Mouse (Mus musculus) heart, adult 2 months (tissue): ENCODE results near the gene F7. TPM values are rescaled to one million over a fixed set of nuclear protein-coding genes. Genes with fewer than 3 reads are reported as not detected.

Experiments used
- DNase-seq, 2 experiments: peaks; one replicate each; pipeline ENCODE4 v3.0.0; 2021
- H3K27ac ChIP-seq: fragments of 200-600 bp; 2 replicates; pipeline ENCODE4 v1.8.1; 2022
- H3K27me3 ChIP-seq: fragments of 200-500 bp; 2 replicates; pipeline ENCODE4 v1.6.1; 2012; ENCODE audit warnings: mild to moderate bottlenecking, low read length, inconsistent platforms, mixed read lengths; ENCODE audit not compliant: control insufficient read depth, insufficient read depth
- H3K36me3 ChIP-seq: fragments of 200-500 bp; 2 replicates; pipeline ENCODE4 v1.6.1; 2012; ENCODE audit warnings: low read length, inconsistent platforms; ENCODE audit not compliant: control insufficient read depth, insufficient read depth
- H3K4me1 ChIP-seq: fragments of 200-500 bp; 2 replicates; pipeline ENCODE4 v1.6.1; 2011; ENCODE audit warnings: low read length; ENCODE audit not compliant: control insufficient read depth, insufficient read depth
- H3K4me3 ChIP-seq: fragments of 200-600 bp; 2 replicates; pipeline ENCODE4 v1.8.1; 2022
- H3K79me2 ChIP-seq: fragments of 200-500 bp; replicated peaks from 2 replicates; pipeline ENCODE4 v1.6.1; 2012; ENCODE audit warnings: mild to moderate bottlenecking, inconsistent platforms, low read length, moderate library complexity, mixed read lengths; ENCODE audit not compliant: control insufficient read depth, insufficient read depth
- H3K9ac ChIP-seq: fragments of 200-500 bp; 2 replicates; pipeline ENCODE4 v1.6.1; 2012; ENCODE audit warnings: low read depth, mild to moderate bottlenecking, control low read depth, inconsistent platforms, low read length, mixed read lengths
- CTCF ChIP-seq: fragments of 200-600 bp; IDR thresholded peaks from 2 replicates; pipeline ENCODE4 v1.8.1; 2022; ENCODE audit warnings: antibody characterized with exemption, mild to moderate bottlenecking, moderate library complexity
- EP300 ChIP-seq: fragments of 200-500 bp; IDR thresholded peaks from 2 replicates; pipeline ENCODE4 v1.6.1; 2011; ENCODE audit warnings: low read depth, low read length, control low read depth; ENCODE audit not compliant: insufficient read depth
- POLR2A ChIP-seq: fragments of 200-500 bp; IDR thresholded peaks from 2 replicates; pipeline ENCODE4 v1.6.1; 2011; ENCODE audit warnings: mild to moderate bottlenecking, low read depth, low read length, control low read depth; ENCODE audit not compliant: insufficient read depth
- whole genome bisulfite sequencing: fragments of 180-500 bp; shearing (Covaris S2); methylation state at CpG from one replicate; pipeline ENCODE4 v1.1.7; 2018; 5-methylcytosine and 5-hydroxymethylcytosine counted together
- intact Hi-C: fragments of 180-260 bp; cut with DNase I; formaldehyde crosslinking; loops from one replicate; pipeline ENCODE4 v1.15.1; 2025
- long read RNA-seq: library from polyadenylated mRNA; stranded (forward); transcript quantifications from one replicate; pipeline ENCODE4 v2.0.0, GENCODE M21; 2021
- polyA plus RNA-seq: library from polyadenylated mRNA; depleted of rRNA; stranded (reverse); fragments of >200 nt; gene quantifications from 2 replicates; pipeline ENCODE4 v1.2.3, GENCODE M21; 2012; rRNA removed
- total RNA-seq, 2 experiments: library from RNA; stranded (reverse); gene quantifications; 2 replicates each; pipeline ENCODE4 v1.2.3; 2021

Gene F7
- under 1 TPM; 0.21 to 0.45 TPM for total RNA-seq
- 0.21 and 0.38 TPM in 2 replicates for polyA plus RNA-seq
- long read RNA-seq, result 0 reads

GRCm38 (mm10) chr8:13025487-13026224 is at the start of gene F7:
Gene F7, plus strand, starts transcription at chr8:13026034.
- no peaks in the 10 kb centered on the region for H3K79me2 ChIP-seq
- no peak for DNase-seq
- intact Hi-C loops, result no loop called here
- 63% methylated on average over 10 of the region's 10 CpGs for WGBS
- no peak within 1 kb of the TSS for H3K9ac ChIP-seq
- H3K36me3 ChIP-seq, result no peaks in the 10 kb centered on the region
- no peaks in the 10 kb centered on the region; the same call in 1 of the 2 replicates for H3K4me1 ChIP-seq
- no peak within 1 kb of the TSS for H3K4me3 ChIP-seq
- H3K27ac ChIP-seq, result no peak within 1 kb of the TSS
- no peak for TF ChIP-seq EP300
- no peak for TF ChIP-seq CTCF
- no peak for TF ChIP-seq POLR2A
- no peaks in the 10 kb centered on the region for H3K27me3 ChIP-seq

- intact Hi-C loops, result loop anchor here (5.0 kb wide), 2 partner anchors 79 to 286 kb away; no protein-coding TSS in a partner anchor
- no peak for DNase-seq
- H3K79me2 ChIP-seq, result no peaks in the 10 kb centered on the region
- no peaks in the 10 kb centered on the region for H3K36me3 ChIP-seq
- WGBS, result 83% methylated on average over 11 of the region's 11 CpGs
- no peak overlapping the region for H3K27ac ChIP-seq
- no peak for TF ChIP-seq POLR2A
- TF ChIP-seq CTCF, result no peak
- TF ChIP-seq EP300, result no peak
- no peak overlapping the region for H3K4me3 ChIP-seq
- no peaks in the 10 kb centered on the region for H3K27me3 ChIP-seq
- H3K4me1 ChIP-seq, result no peaks in the 10 kb centered on the region
- H3K9ac ChIP-seq, result no peak overlapping the region
Measured at GRCm38 (mm10) chr8:12976290-12976689, 49.5 kb upstream of the F7 start.

GRCm38 (mm10) chr8:12976723-12977122 is 49.1 kb upstream of the F7 start:
- Histone ChIP-seq H3K4me1 (no peaks in the 10 kb centered on the region), H3K79me2 (no peaks in the 10 kb centered on the region), H3K27me3 (no peaks in the 10 kb centered on the region), H3K9ac (no peak overlapping the region), H3K36me3 (no peaks in the 10 kb centered on the region), H3K27ac (no peak overlapping the region), H3K4me3 (no peak overlapping the region)
- DNase-seq, result no peak
- intact Hi-C loops, result loop anchor here (5.0 kb wide), 2 partner anchors 79 to 286 kb away; no protein-coding TSS in a partner anchor
- WGBS, result 32% methylated on average over 5 of the region's 5 CpGs
- TF ChIP-seq POLR2A (no peak), CTCF (no peak), EP300 (no peak)

GRCm38 (mm10) chr8:12977325-12977724 is 48.5 kb upstream of the F7 start:
- no peak for TF ChIP-seq POLR2A

GRCm38 (mm10) chr8:12978308-12978707 is 47.5 kb upstream of the F7 start:
- intact Hi-C loops, result loop anchor here (1.0 to 5.0 kb wide), 4 partner anchors 81 to 284 kb away; no protein-coding TSS in a partner anchor
- WGBS, result 61% methylated on average over 2 of the region's 2 CpGs
- no peaks in the 10 kb centered on the region for H3K4me1 ChIP-seq

More at GRCm38 (mm10) chr8:12977325-12977724, 48.5 kb upstream of the F7 start:
- no peaks in the 10 kb centered on the region for H3K4me1 ChIP-seq
- H3K27ac ChIP-seq, result no peak overlapping the region
- no peaks in the 10 kb centered on the region for H3K36me3 ChIP-seq
- no peaks in the 10 kb centered on the region for H3K79me2 ChIP-seq
- no peak overlapping the region for H3K4me3 ChIP-seq
- no peak overlapping the region for H3K9ac ChIP-seq
- WGBS, result 46% methylated on average over 12 of the region's 12 CpGs
- DNase-seq, result no peak
- intact Hi-C loops, result loop anchor here (5.0 kb wide), 2 partner anchors 80 to 285 kb away; no protein-coding TSS in a partner anchor
- no peaks in the 10 kb centered on the region for H3K27me3 ChIP-seq

GRCm38 (mm10) chr8:12978726-12979125 is 47.1 kb upstream of the F7 start:
- Histone ChIP-seq H3K79me2 (no peaks in the 10 kb centered on the region), H3K27me3 (no peaks in the 10 kb centered on the region), H3K4me3 (no peak overlapping the region), H3K4me1 (no peaks in the 10 kb centered on the region), H3K9ac (no peak overlapping the region), H3K27ac (no peak overlapping the region), H3K36me3 (no peaks in the 10 kb centered on the region)
- peak; percentile 40 to 50 for DNase-seq
- TF ChIP-seq POLR2A (no peak), CTCF (peak; percentile 83), EP300 (0 out of 2 replicates have a peak, but pooled peaks have one; percentile 62)
- 35% methylated on average over 5 of the region's 5 CpGs for WGBS
- intact Hi-C loops, result loop anchor here (1.0 to 5.0 kb wide), 4 partner anchors 81 to 284 kb away; no protein-coding TSS in a partner anchor

More at GRCm38 (mm10) chr8:12978308-12978707, 47.5 kb upstream of the F7 start:
- H3K9ac ChIP-seq, result no peak overlapping the region
- H3K79me2 ChIP-seq, result no peaks in the 10 kb centered on the region
- no peaks in the 10 kb centered on the region for H3K36me3 ChIP-seq
- TF ChIP-seq POLR2A, result no peak
- TF ChIP-seq CTCF, result no peak
- no peak for TF ChIP-seq EP300
- DNase-seq, result no peak
- no peak overlapping the region for H3K27ac ChIP-seq
- no peak overlapping the region for H3K4me3 ChIP-seq
- no peaks in the 10 kb centered on the region for H3K27me3 ChIP-seq
